In genomic region chr5:150664794-150665131, GRCm38 (mm10) we compare ENCODE assay signal across 7 mouse cellular contexts. TPM values are rescaled to one million over a fixed set of nuclear protein-coding genes. Genes with fewer than 3 reads are reported as not detected.
DNase-seq lines count a peak whose midpoint lies in the region; ATAC-seq and TF ChIP-seq lines count a peak whose summit lies in the region.

No protein-coding gene starts in this region.

- DNase-seq in lung, postnatal 0 days (ENCODE audit: low spot score), result no peak
- no peak for DNase-seq in lung, postnatal 10 days
- no peak for DNase-seq in kidney, postnatal 10 days
- DNase-seq in ovary, postnatal 36 days (ENCODE audit: low spot score), result no peak

- H3K27ac ChIP-seq in lung, postnatal 0 days (ENCODE audit: low read length), result peak overlapping the region; percentile 98
- peak overlapping the region; percentile 98 for H3K27ac ChIP-seq in limb, embryonic 12.5 days
- peak overlapping the region; percentile 99 for H3K27ac ChIP-seq in stomach, embryonic 14.5 days (ENCODE audit: low read length)

- TF ChIP-seq CTCF in lung, postnatal 0 days (IDR thresholded peaks at IDR 0.05), result no peak

- no peak for TF ChIP-seq EP300 in lung, postnatal 0 days (IDR thresholded peaks at IDR 0.05)

- no peaks in the 10 kb centered on the region for H3K36me3 ChIP-seq in lung, postnatal 0 days (ENCODE audit: insufficient read depth, low read length)
- peaks cover 26% of the 10 kb centered on the region for H3K36me3 ChIP-seq in limb, embryonic 12.5 days
- peaks cover 15% of the 10 kb centered on the region for H3K36me3 ChIP-seq in stomach, embryonic 14.5 days (ENCODE audit: control insufficient read depth, insufficient read depth, low read length)

- peak overlapping the region; percentile 71 for H3K4me3 ChIP-seq in lung, postnatal 0 days (ENCODE audit: low read depth, low read length)
- H3K4me3 ChIP-seq in limb, embryonic 12.5 days (replicated peaks), result peak overlapping the region; percentile 91
- peak overlapping the region; percentile 99 for H3K4me3 ChIP-seq in stomach, embryonic 14.5 days (ENCODE audit: low read depth, low read length)

- H3K9ac ChIP-seq in lung, postnatal 0 days (replicated peaks; ENCODE audit: low read depth), result peak overlapping the region; percentile 88
- H3K9ac ChIP-seq in limb, embryonic 12.5 days (replicated peaks), result peak overlapping the region; percentile 89
- peak overlapping the region; percentile 96 for H3K9ac ChIP-seq in stomach, embryonic 14.5 days (replicated peaks; ENCODE audit: low read depth, low read length)

- WGBS in lung, postnatal 0 days, result 0% methylated on average over 10 of the region's 10 CpGs
- 1% methylated on average over 10 of the region's 10 CpGs for WGBS in limb, embryonic 12.5 days
- WGBS in stomach, embryonic 14.5 days, result 1% methylated on average over 10 of the region's 10 CpGs

- peak; percentile 43 for ATAC-seq in lung, postnatal 0 days
- peak; percentile 32 for ATAC-seq in erythroblast, adult 5-6 weeks (replicated peaks; ENCODE audit: low FRiP score, poor library complexity, severe bottlenecking)
- ATAC-seq in limb, embryonic 12.5 days (ENCODE audit: insufficient number of reproducible peaks, insufficient read depth, low FRiP score, low TSS enrichment, low read depth), result no peak; the same call in 1 of the 2 replicates
- no peak; the same call in 1 of the 2 replicates for ATAC-seq in stomach, embryonic 14.5 days (ENCODE audit: insufficient number of reproducible peaks, insufficient read depth, low FRiP score, low read depth)

- H3K27me3 ChIP-seq in lung, postnatal 0 days (replicated peaks; ENCODE audit: insufficient read depth, low read length), result no peaks in the 10 kb centered on the region
- no peaks in the 10 kb centered on the region for H3K27me3 ChIP-seq in limb, embryonic 12.5 days
- no peaks in the 10 kb centered on the region for H3K27me3 ChIP-seq in stomach, embryonic 14.5 days (ENCODE audit: control insufficient read depth, insufficient read depth, low read length)

- H3K9me3 ChIP-seq in lung, postnatal 0 days (ENCODE audit: low read length), result no peaks in the 10 kb centered on the region
- H3K9me3 ChIP-seq in limb, embryonic 12.5 days, result no peaks in the 10 kb centered on the region
- H3K9me3 ChIP-seq in stomach, embryonic 14.5 days (ENCODE audit: control insufficient read depth, low read depth, low read length), result no peaks in the 10 kb centered on the region

- H3K4me1 ChIP-seq in lung, postnatal 0 days (ENCODE audit: insufficient read depth, low read depth, low read length), result peaks cover 6% of the 10 kb centered on the region; the same call in 1 of the 2 replicates
- H3K4me1 ChIP-seq in limb, embryonic 12.5 days (replicated peaks), result peaks cover 7% of the 10 kb centered on the region
- no peaks in the 10 kb centered on the region for H3K4me1 ChIP-seq in stomach, embryonic 14.5 days (ENCODE audit: control insufficient read depth, insufficient read depth, low read length)

- H3K4me2 ChIP-seq in lung, postnatal 0 days (replicated peaks; ENCODE audit: low read depth, low read length), result peak overlapping the region; percentile 60
- H3K4me2 ChIP-seq in limb, embryonic 12.5 days, result peak overlapping the region; percentile 75
- H3K4me2 ChIP-seq in stomach, embryonic 14.5 days (replicated peaks; ENCODE audit: low read depth, low read length), result peak overlapping the region; percentile 75

RNA-seq across cellular contexts. Expression of gene N4bp2l2, which starts 1.2 kb away (rescaled TPM):
- polyA plus RNA-seq in lung, postnatal 0 days (2015; fragmentation: Nextera tagmentation; extraction: Ambion mirVana), result 36.7 and 37.1 TPM in 2 replicates
- total RNA-seq in erythroblast, adult 5-6 weeks (2015; ENCODE audit: low replicate concordance), result 45.3 and 81.3 TPM in 2 replicates
- 118 and 140 TPM in 2 replicates for total RNA-seq in erythroblast, adult 5-6 weeks (2017; ENCODE audit: low replicate concordance)
- polyA plus RNA-seq in limb, embryonic 12.5 days (2016; fragmentation: Nextera tagmentation; extraction: Ambion mirVana), result 51.6 and 53.8 TPM in 2 replicates
- 44.4 and 53.3 TPM in 2 replicates for polyA plus RNA-seq in stomach, embryonic 14.5 days (2014; fragmentation: Nextera tagmentation; extraction: Ambion mirVana)

RNA-seq across cellular contexts. Expression of gene Pds5b, which starts 8.8 kb away (rescaled TPM):
- polyA plus RNA-seq in lung, postnatal 0 days (2015; fragmentation: Nextera tagmentation; extraction: Ambion mirVana), result 10.2 and 13.6 TPM in 2 replicates
- 9.4 and 23.4 TPM in 2 replicates for total RNA-seq in erythroblast, adult 5-6 weeks (2015; ENCODE audit: low replicate concordance)
- total RNA-seq in erythroblast, adult 5-6 weeks (2017; ENCODE audit: low replicate concordance), result 13.0 and 26.2 TPM in 2 replicates
- polyA plus RNA-seq in limb, embryonic 12.5 days (2016; fragmentation: Nextera tagmentation; extraction: Ambion mirVana), result 47.8 and 51.1 TPM in 2 replicates
- polyA plus RNA-seq in stomach, embryonic 14.5 days (2014; fragmentation: Nextera tagmentation; extraction: Ambion mirVana), result 52.9 and 55.6 TPM in 2 replicates

Comparison
In these comparisons a context has a peak if more than half of its experiments do, and no peak if none do; other contexts are left out.
1. ATAC-seq: peak in lung, postnatal 0 days (single experiment) and erythroblast, adult 5-6 weeks (single experiment); none in limb, embryonic 12.5 days (single experiment) and stomach, embryonic 14.5 days (single experiment).
2. Peak in every context shown above with its lines, with median percentiles within 50 percentile points of each other: H3K27ac ChIP-seq, H3K4me2 ChIP-seq, H3K4me3 ChIP-seq and H3K9ac ChIP-seq.